Mouse (Mus musculus) heart, postnatal 25 days (tissue): Measurements from ENCODE around the gene Itgb6. TPM values are rescaled to one million over a fixed set of nuclear protein-coding genes. Genes with fewer than 3 reads are reported as not detected.

ENCODE experiments used
- DNase-seq: peaks from one replicate; pipeline ENCODE4 v3.0.0; 2022; ENCODE audit warnings: low spot score
- intact Hi-C: fragments of 180-260 bp; cut with DNase I; formaldehyde crosslinking; loops from one replicate; pipeline ENCODE4 v1.15.1; 2025
- total RNA-seq, 2 experiments: library from RNA; stranded (reverse); gene quantifications; 2 replicates each; pipeline ENCODE4 v1.2.3; 2021

Gene Itgb6
- total RNA-seq, 2 experiments from 2014 or later, result 23.0 to 25.0 TPM

DNA sequence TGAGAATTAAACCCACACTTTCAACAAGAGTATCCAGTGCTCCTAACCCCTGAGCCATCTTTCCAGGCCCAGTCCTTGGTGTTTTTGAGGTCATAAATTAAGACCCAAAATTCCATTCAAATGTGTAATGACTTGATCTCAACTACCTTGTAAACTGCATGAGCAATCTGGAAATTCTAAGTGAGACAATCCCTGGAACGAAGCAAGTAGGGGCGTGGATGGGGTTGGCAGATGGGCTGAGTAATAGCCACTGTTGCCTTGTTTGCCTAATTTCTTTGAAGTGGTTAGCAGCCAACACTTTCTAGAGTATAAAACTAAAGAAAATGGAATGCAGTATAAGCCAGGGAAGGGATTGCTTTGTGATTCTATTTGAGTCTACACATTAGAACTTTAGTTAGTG, 89.7 kb downstream of the Itgb6 start:
- intact Hi-C loops, result no loop called here
- DNase-seq, result no peak

DNA sequence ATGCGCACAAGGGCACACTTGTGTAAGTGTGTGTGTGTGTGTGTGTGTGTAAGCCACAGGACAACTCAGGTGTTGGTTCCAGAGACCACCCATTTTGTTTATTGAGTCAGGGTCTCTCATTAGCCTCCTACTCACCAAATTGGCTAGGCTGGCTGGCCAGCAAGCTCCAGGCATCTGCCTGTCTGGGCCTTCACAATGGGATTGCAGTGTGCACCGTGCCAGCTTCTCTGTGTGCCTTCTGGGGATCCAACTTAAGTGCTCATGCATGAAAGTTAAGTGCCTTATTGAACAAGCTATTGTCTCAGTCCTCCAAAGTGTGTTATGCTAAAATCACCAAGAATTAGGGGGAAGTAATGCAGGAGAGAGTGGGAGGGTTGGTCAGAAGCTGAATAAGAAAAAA, 92.1 kb downstream of the Itgb6 start:
- intact Hi-C loops, result no loop called here
- no peak for DNase-seq

DNA sequence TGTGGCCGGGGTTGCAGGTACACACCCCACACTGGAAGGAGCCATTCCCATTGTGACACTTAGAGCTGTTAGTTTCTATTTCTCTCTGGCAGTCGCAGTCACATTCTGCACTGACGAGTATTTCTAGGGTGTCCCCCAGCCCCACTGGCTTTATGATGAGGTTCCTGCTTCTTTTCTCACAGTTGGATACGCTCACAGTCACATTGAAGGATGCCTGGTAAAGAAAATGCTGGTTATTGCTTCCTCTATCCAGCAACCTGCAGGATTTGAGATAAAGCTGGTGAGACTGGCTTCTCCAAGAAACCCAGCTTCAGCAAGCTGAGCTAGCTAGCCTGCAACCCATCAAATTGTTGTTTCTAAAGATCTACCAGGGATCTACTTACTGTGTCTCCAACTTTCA, 94.5 kb downstream of the Itgb6 start:
- intact Hi-C loops, result no loop called here
- DNase-seq, result no peak

DNA sequence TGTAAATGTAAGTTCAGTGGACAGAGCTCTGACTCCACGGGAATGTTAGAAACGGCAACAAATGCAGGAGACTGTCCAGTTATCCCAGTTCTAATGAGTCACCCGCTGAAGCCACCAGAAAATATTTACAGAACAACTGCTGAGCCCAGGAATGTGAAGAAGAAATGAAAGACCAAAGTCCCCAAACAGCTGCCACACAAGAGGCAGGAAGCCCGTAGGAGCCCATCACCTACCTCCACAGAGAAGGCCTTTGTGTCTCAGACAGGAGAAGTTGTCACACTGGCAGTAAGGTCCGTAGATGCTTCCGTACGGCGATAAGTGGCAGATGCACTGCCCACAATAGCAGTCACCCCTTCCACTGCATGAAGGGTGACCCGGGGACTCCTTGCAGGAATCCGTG, 94.9 kb downstream of the Itgb6 start:
- no peak for DNase-seq
- intact Hi-C loops, result no loop called here

DNA sequence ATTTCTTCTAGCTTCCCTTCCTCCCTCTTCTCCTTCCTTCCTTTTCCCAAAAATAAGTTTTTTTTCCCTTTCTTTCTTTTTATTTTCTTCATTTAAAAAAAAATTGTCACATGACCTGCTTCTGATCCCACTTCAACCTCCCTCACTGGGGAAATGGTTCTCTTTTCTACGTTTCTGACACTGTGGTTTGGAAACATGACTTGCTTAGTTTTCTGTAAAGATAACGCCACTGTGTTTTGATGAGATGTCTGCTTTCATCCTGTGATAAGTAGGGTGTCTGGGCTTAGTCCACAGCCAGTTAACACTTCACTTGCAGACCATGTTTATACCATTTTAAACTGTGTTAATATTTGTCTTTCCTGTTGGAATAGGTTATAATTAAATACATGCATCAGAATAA, 96.7 kb downstream of the Itgb6 start:
- intact Hi-C loops, result no loop called here
- DNase-seq, result no peak

DNA sequence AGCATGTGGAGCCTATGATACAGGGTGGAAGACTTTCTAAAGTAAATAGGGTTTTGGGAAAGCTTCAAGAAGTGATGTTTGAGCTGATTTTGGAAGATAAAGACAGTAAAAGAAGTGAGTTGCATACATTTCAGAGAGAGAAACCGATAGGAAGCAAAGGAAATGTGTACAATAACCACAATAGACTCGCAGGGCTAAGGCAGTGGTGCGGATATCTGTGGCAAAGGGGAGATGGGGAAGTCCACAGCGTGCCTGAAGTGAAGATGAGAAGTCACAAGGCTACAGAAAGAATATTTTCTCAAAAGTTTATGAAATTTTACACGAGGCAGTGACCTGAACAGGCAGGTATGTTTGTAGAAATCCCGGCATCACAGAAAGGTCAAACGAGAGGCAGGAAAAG, 100.3 kb downstream of the Itgb6 start:
- intact Hi-C loops, result no loop called here
- no peak for DNase-seq

DNA sequence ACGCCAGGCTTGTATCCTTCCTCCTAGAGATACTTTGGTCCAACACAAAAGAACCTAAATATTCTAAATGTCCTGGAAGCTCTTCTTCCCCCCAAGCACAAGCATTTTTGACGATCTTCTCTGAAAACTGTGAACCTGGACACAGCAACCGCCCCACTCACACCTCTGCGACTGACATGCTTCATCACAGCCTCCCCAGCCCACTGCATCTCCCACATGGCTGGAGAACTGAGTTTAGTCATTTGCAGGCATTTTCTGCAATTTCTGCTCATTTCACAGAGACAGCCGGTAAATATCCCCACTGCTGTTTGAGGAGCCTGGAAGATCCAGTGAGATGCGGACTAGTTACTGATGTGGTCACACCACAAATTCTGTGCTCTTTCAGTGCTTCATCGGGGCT, 107.7 kb downstream of the Itgb6 start:
- intact Hi-C loops, result no loop called here
- no peak for DNase-seq

DNA sequence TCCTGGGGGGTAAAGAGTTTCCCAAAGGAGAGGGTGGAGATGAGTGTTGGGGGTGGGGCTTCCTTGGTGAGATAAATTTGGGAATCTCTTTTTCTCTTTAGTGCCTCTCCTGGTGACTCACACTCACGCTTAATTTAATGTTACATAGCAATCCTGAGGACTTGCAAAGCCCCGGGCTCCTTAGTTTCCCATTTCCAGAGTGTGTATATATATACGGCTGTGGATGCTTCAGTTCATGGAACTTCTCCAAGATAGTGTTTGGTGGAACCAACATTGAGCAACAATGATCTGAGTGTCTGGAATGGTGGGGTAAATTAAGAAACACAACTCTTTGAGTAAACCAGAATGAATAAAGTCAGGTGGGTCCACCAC, 108.6 kb downstream of the Itgb6 start:
- DNase-seq, result no peak
- intact Hi-C loops, result no loop called here

DNA sequence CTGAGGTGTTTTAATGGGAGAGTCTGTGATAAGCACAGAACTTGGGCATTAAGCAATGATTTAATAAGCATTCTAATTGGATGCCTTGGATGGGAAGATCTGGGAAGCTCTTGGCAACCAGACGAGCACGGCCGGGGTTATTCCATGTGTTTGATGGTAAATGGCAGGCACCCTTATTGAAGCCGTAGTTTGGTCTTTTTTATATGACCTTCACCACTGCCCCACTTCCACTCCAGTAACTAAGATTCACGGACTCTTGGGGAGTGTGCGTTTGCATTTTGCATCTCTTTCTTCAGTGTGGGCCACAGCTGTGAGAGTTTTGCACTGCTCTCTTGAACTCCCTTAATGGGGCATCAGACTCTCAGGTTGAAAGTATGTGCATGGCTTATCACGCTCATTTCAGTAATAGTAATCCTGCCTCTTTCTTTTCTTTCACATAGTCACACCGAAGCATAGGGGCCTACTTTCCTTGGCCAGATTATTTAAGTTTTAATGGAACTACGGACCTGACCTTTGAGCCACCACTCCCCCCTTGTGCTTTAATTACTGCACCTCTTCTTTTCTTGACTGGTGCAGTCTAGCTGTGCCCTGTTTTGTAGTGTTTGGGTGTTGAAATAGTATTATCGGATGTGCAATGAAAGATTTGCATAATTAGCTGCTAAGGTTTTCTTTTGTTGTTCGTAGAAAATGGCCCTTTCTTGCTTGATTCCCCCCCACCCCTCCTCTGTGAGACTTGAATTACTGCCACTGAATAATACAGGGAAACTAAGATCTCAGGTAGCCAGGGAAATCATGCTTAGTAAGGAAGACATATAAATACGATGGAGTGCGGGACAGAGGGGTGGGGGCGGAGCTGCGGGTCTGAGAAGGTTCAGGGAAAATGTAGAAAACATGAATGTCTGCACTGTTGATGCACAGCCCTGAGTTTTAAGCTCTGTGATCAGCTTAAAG, 109.3 kb downstream of the Itgb6 start:
- intact Hi-C loops, result no loop called here
- no peak for DNase-seq

DNA sequence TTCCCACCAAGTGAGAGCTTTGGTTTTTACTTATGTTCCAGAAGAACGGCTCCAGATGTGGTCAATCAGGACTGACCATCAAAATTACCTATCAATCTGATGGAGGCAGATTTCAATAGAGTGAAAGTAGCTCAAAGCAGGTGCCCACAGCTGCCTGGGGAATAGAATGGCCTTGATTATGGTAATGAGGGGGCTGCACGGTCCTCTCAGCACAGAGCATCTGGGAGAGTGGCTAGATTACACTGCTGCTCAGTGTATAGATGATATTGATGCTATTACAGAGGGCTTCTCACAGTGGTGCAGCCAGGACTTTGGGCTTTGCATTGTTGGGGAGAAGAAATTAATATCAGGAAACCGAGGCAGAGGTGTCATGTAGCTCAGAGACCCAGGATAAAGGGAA, 110.8 kb downstream of the Itgb6 start:
- intact Hi-C loops, result no loop called here
- no peak for DNase-seq

DNA sequence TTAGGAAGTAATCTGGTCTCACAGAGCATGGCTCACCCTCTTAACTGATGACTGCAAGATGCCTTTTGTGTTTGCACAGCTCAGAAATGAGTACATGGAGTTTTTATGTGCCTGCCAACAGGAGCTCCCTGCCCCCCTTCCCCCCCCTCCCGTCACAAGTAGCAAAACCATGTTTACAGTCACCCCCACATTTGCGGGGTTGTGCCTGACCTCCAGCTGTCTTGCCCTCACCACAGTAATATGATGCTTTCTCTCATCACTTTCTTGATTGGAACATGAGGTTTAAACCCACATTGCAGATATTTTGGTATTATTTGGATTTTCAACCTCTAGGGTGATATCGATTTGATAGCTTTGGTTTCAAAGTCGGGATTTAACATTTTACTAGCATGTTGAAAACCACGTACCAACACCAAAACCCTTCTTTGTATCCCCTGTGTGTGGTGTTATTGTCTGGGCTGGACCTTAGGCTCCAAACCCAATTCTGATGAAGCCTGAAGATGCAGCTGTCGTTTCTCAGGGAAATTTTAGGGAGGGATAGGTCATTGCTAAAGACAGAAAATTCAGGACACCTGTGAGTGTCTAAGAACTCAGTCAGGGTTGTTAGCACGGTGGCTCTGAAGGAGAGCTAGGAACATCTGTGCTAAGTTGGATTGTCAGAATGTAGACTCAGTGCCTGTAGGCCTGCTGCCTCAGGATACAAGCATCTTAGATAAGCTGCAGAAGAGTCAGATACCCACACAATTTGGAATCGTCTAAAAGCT, 112.8 kb downstream of the Itgb6 start:
- no peak for DNase-seq
- intact Hi-C loops, result loop anchor here (5.0 kb wide), 1 partner anchor 848 kb away; no protein-coding TSS in a partner anchor

DNA sequence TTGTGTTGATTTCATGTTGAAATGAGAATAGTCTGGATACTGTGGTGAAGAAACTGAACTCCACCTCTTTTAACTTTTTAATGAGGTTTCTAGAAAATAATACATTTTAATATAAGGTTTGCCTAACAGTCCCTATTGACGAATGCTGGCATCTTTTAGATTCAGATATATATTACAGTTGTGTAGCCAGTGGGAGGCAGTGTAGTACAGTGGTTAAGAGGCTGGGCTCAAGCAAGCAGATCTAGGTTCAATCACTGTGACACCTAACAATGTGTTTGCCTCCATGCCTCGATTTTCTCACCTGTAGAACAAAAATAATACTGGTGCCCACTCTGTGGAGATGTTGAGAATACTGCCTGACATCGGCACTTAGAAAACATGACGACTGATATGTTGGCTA, 114.5 kb downstream of the Itgb6 start:
- DNase-seq, result no peak
- intact Hi-C loops, result loop anchor here (5.0 kb wide), 1 partner anchor 849 kb away; no protein-coding TSS in a partner anchor

DNA sequence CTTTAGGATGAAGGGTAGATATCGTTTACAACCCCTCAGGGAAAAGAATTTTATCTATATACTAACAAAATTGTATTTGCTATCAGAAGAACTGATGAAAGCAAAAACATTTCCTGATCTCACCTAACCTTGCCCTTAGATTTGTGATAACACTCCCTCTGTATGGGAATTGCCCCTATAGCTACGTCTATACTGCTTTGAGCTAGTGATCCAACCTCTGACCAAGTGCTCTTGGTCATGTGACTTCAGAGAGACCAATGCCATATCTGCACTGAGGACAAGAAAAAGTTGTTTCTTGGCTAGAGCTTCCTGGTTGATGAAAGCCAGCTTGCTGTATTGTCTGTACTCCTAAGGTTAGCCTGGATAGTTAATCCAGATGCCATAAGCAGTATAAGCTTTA, 121.1 kb downstream of the Itgb6 start:
- no peak for DNase-seq
- intact Hi-C loops, result no loop called here

DNA sequence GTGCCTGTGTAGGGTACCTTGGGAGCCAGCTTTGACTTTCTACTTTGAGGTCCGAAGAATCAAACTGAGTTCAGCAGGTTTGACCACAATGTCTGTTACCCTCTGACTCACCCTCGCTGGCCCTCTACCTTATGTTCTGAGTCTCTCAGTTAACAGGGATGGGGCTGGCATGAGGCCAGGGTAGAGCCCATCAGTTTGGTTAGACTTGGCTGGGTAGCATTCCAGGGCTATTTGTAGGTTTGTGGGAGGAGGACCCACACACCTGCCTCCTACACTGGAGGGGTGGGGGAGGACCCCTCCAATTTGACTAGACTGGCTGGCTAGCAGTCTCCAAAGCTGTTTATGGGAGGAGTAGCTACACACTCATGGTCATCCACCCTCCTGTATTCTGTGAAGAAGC, 121.6 kb downstream of the Itgb6 start:
- intact Hi-C loops, result no loop called here
- DNase-seq, result no peak

DNA sequence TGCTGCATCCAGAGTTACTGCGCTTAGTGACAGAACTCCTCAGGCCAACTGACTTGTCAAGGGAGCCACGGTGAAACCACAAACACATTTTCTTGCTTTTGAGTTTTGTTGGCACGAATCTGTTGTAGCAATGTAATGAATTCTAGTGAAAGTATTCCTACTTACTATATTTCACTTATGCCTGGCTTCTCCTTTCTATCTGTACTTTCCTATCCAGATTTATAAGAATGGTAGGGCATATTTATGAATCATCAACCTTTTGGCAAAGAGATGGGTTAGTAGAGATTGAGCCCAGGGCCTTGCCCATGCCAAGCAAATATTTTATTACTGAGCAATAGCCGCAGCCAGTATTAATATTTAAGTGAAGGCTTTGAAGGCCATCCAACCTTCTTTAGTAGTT, 139.0 kb downstream of the Itgb6 start:
- DNase-seq, result no peak
- intact Hi-C loops, result no loop called here

DNA sequence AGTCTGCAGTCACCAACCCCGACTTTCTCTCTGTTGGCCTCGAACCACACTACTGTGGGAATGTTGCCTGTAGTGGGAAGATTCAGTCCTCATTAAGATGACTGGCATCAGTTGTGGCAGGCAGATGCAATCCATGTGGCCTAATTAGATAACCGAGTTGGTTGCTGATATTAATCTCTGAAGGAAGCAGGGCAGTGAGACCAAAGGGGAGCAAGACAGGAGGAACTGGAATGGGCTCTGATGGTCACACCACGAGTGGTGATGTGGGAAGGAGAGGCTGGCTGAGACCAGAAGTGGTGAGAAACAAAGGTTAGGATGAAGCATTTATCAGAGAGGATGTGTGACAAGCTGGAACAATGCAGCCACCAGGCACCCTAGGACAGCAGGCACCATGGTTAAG, 167.9 kb downstream of the Itgb6 start:
- intact Hi-C loops, result no loop called here
- DNase-seq, result no peak

DNA sequence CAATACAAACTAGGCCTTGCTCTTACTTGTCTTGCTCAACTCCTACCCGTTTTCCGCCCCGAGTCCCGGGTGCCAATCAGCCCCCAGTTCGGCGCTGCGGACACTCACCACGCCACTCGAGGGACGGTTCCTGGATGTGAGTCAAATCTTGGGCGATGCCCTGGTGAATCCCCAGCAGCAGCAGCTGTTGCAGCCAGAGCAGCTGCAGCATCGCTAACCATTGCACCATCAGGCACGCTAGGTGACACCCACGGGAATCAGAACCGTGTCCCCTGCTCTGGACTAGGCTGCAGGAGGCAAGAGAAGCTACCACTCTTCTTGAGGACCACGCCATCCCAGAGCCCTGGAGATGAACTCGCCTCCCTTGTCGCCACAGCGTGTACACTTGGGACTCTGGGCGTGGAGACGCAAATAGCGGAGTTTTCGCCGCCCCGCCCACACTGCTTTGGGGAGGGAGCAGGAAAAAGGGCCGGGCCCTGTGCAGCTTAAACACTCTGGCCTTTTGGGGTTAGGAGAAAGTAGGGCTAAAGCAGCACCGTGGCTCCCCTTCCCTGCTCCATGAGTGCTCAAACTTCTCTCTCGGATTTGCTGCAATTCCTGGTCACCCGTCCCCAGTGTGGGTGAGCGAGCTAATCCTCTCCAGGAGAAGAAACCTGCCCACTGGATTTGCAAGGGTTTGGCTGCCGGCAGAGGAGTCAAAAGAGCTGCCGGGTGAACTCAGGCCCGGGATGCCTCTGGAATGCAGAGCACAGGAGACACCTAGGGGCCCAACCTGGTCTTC, 169.4 kb downstream of the Itgb6 start, which contains the start of gene Pla2r1:
Gene Pla2r1 (minus strand): TSS at position 407 of the 781 bp plus-strand sequence.
- DNase-seq, result peak; percentile 44
- intact Hi-C loops, result no loop called here

DNA sequence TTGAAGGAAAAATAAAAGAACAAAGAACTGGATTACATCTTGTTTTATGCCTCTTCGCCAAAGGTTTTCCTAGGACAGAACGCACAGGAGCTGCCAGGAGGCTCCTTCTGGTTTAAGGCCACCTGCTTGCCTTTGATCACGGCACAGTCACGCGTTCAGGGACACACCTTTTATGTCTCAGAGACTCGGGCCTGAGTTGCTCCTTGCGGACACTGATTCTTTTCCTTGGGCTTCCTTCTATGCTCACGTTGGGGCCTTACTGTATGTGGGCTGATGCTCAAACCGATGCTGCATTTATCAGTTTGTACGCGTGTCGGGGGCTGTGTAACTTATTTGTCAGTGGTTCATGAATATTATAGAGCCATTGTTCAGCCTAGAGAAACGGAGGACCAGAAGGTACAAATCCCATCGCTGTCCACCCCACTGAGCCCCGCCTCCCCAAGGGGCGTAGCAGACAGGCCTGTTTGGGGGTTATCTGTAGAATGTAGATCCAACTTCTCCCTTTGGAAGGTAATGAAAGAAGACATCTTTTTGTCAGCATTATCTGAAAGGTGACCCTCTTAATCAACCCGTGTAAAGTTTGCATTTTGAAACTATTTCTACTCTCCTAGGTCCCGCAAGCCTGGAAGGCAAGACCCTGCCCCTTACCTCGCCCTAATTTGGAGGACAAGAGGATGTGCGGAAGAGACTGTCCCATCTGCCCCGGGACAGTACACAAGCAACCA, 170.1 kb downstream of the Itgb6 start:
- intact Hi-C loops, result no loop called here
- DNase-seq, result no peak

DNA sequence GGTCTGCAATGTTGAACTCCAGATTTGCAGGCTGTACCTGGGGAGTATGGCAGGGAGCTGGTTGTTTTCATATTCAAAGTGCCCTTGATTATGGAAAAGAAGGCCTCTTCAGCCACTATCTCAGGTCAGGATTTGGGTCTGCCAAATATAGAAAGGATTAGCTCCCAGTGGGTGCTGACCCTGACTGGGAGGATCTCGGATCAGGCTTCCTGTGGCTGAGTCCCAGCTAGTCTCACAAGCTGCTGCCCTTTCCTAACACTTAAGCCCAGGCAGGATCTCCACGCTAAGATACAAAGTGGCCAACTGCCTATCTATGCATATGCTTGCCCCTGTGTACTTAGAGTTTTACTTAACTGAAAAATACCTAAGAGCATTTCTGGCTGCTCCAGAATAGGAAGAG, 170.8 kb downstream of the Itgb6 start:
- intact Hi-C loops, result no loop called here
- no peak for DNase-seq

DNA sequence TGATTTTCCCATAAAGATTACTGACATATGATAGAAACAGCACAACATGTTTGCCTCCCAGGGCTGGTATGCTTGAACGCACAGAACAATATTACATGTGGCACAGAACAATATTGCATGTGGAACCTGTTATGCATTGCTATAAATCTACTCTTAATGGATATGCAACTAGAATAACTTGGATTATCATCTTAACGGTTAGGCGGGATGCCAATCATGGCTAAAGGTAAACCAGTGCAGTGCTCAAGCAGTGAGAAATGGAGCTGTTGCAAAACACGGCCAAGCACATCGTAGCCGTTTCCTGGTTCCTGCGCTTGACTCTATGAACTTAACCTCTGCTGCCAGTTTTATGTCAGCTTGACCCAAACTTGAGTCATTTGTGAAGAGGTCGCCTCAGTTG, 171.9 kb downstream of the Itgb6 start:
- no peak for DNase-seq
- intact Hi-C loops, result no loop called here
